Mouse (Mus musculus) stomach, postnatal 0 days (tissue): ENCODE data around the gene C87436.

ENCODE experiments used
- CTCF ChIP-seq: IDR thresholded peaks from 2 replicates; pipeline ENCODE4 v1.5.1; 2016; ENCODE audit warnings: antibody characterized with exemption, low read depth, mild to moderate bottlenecking, moderate library complexity
- EP300 ChIP-seq: optimal IDR thresholded peaks from 2 replicates; pipeline ENCODE3; 2016; ENCODE audit warnings: antibody characterized with exemption

DNA sequence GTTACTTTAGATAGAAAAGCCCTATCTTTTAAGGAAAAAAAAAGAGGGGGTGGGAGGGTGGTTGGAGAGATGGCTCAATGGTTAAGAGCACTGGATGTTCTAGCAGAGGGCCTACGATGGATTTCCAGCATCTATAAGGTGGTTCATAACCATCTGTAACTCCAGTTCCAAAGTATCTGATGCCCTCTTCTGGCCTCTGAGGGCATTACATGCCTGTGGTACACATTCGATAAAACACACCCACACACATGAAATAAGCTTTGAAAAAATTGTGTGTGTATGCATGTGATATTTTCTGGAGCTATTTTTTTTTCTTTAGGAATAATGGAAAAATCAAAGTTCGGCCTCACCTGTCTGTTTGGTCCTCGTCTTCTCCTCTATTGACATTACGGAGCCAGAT, 46.8 kb upstream of the C87436 start:
- TF ChIP-seq EP300 (no peak), CTCF (peak; percentile 62)
